Mouse (Mus musculus) liver, postnatal 0 days (tissue): ENCODE data around the gene Lysmd1. TPM values are rescaled to one million over a fixed set of nuclear protein-coding genes. Genes with fewer than 3 reads are reported as not detected.

Source experiments
- ATAC-seq: fragments of 200-750 bp; cut with Nextera tagmentation; 2 replicates; pipeline ENCODE4 v1.8.0; 2017; ENCODE audit warnings: mild to moderate bottlenecking, moderate library complexity
- DNase-seq: peaks from one replicate; pipeline ENCODE4 v3.0.0-alpha.2; 2016
- H3K27ac ChIP-seq: fragments of 300-500 bp; sonication (generic); 2 replicates; pipeline ENCODE4 v1.5.1; 2014; ENCODE audit warnings: antibody characterized with exemption, moderate library complexity, mild to moderate bottlenecking, low read depth
- H3K27me3 ChIP-seq: fragments of 300-500 bp; sonication (generic); 2 replicates; pipeline ENCODE4 v1.6.1; 2014; ENCODE audit warnings: low read length, control low read depth, mixed read lengths; ENCODE audit not compliant: insufficient read depth
- H3K36me3 ChIP-seq: fragments of 300-500 bp; sonication (generic); replicated peaks from 2 replicates; pipeline ENCODE4 v1.6.1; 2014; ENCODE audit warnings: mild to moderate bottlenecking, control low read depth, low read length, moderate library complexity, mixed read lengths; ENCODE audit not compliant: insufficient read depth
- H3K4me1 ChIP-seq: fragments of 300-500 bp; sonication (generic); 2 replicates; pipeline ENCODE4 v1.6.1; 2014; ENCODE audit warnings: antibody characterized with exemption, mild to moderate bottlenecking, control low read depth; ENCODE audit not compliant: insufficient read depth
- H3K4me2 ChIP-seq: fragments of 300-500 bp; sonication (generic); 2 replicates; pipeline ENCODE4 v1.6.1; 2014; ENCODE audit warnings: low read depth, mild to moderate bottlenecking, low read length, moderate library complexity, mixed read lengths
- H3K4me3 ChIP-seq: fragments of 300-500 bp; sonication (generic); 2 replicates; pipeline ENCODE4 v1.5.1; 2014; ENCODE audit warnings: low read depth, low read length
- H3K9ac ChIP-seq: fragments of 300-500 bp; sonication (generic); replicated peaks from 2 replicates; pipeline ENCODE4 v1.6.1; 2014; ENCODE audit warnings: mild to moderate bottlenecking, moderate library complexity
- H3K9me3 ChIP-seq: fragments of 300-500 bp; sonication (generic); 2 replicates; pipeline ENCODE4 v1.6.1; 2016; ENCODE audit warnings: mild to moderate bottlenecking, control low read depth, low read length, mixed read lengths
- CTCF ChIP-seq: sonication (generic); IDR thresholded peaks from 2 replicates; pipeline ENCODE4 v1.5.1; 2016; ENCODE audit warnings: antibody characterized with exemption, low read depth
- EP300 ChIP-seq: IDR thresholded peaks from 2 replicates; pipeline ENCODE4 v1.6.1; 2016; ENCODE audit warnings: antibody characterized with exemption, low read depth, mild to moderate bottlenecking
- WGBS: fragments of 180-500 bp; shearing (Covaris S2); extraction: QIAGEN DNeasy Blood & Tissue Kit; methylation state at CpG from one replicate; pipeline ENCODE4 v1.1.7; 2014; ENCODE audit not compliant: insufficient replicate concordance; 5-methylcytosine and 5-hydroxymethylcytosine counted together
- polyA plus RNA-seq: library from polyadenylated mRNA; unstranded; fragments of >200 nt; fragmentation: Nextera tagmentation; extraction: Ambion mirVana; gene quantifications from 2 replicates; pipeline ENCODE4 v1.2.1, GENCODE M21; 2015

Lysmd1 gene
- polyA plus RNA-seq, 1 experiment from 2014 or later, result 6.7 TPM

DNA sequence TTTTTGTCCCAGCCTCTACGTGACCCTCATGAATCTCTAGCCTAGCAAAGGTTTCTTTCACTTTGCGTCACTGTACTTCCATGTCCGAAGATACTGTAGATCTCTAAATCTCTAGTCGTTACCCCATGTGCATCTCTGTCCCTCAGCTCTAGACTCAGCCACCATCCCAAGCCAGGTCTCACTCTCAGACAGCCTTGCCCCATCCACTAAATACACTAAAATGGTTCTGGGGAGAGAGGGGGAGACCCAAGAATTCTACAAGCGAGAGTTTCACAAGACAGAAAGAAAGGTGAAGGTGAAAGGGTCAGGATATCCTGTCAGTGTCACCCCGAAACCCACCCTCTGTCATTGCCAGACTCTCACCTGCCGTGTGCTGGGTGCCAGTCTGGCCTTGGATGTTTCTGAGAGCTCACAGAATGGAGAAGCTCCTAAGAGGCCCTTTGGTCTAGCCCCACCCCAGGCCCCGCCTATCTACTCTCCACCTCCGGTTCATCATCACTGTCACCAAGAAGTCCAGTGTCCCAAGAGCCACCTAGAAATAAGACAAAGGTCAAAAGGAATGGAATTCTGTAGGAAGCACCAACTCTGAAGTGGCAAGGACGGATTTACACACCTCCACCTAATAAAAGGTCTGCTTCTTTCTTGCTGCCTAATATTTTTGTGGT is 8.2 kb downstream of the Lysmd1 start, which contains the start of gene Tnfaip8l2:
Gene Tnfaip8l2 (minus strand): TSS at position 409 of the 665 bp plus-strand sequence.
- peak within 1 kb of the TSS; percentile 45 for H3K4me3 ChIP-seq
- no peaks in the 10 kb centered on the region for H3K9me3 ChIP-seq
- WGBS, result 48% methylated on average over 10 of the region's 10 CpGs
- H3K4me1 ChIP-seq, result peaks cover 16% of the 10 kb centered on the region
- DNase-seq, result peak; percentile 69
- TF ChIP-seq CTCF (no peak), EP300 (no peak)
- peak; percentile 68 for ATAC-seq
- H3K4me2 ChIP-seq, result peak within 1 kb of the TSS; percentile 60
- H3K27ac ChIP-seq, result peak within 1 kb of the TSS; percentile 86
- H3K9ac ChIP-seq, result peak within 1 kb of the TSS; percentile 54
- H3K36me3 ChIP-seq, result peaks cover 16% of the 10 kb centered on the region; the same call in 1 of the 2 replicates
- H3K27me3 ChIP-seq, result no peaks in the 10 kb centered on the region

DNA sequence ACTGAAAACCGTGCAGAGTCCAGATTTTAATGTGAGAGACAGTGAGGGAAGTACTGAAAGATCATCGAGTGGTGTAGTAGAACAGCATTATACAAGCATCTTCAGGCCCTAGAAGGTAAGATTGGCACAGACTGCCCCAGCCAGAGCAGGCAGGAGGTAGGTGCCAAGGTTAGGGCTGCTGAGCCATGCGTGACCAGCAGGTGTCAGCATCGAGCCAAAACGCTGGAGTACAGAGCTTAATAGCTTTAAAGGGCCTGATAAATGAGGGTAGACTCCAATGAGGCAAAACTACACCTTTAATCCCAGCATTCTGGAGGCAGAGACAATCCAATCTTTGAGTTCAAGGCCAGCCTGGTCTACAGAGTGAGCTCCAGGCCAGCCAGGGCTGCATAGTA is 8.7 kb downstream of the Lysmd1 start:
- Histone ChIP-seq H3K4me1 (peaks cover 16% of the 10 kb centered on the region), H3K9ac (no peak overlapping the region), H3K36me3 (peaks cover 16% of the 10 kb centered on the region; the same call in 1 of the 2 replicates), H3K9me3 (no peaks in the 10 kb centered on the region), H3K27ac (no peak overlapping the region), H3K4me3 (no peak overlapping the region), H3K27me3 (no peaks in the 10 kb centered on the region), H3K4me2 (peak overlapping the region; percentile 60; the same call in 1 of the 2 replicates)
- DNase-seq (peak; percentile 90), ATAC-seq (peak; percentile 84)
- 10% methylated on average over 5 of the region's 5 CpGs for WGBS
- TF ChIP-seq CTCF (peak; percentile 98), EP300 (no peak)

GRCm38 (mm10) chr3:95147924-95148323 is 14.0 kb downstream of the Lysmd1 start:
- WGBS, result 58% methylated on average over 3 of the region's 3 CpGs
- Histone ChIP-seq H3K4me2 (no peak overlapping the region), H3K4me1 (no peaks in the 10 kb centered on the region), H3K36me3 (no peaks in the 10 kb centered on the region), H3K27ac (no peak overlapping the region), H3K4me3 (no peak overlapping the region), H3K27me3 (no peaks in the 10 kb centered on the region), H3K9me3 (no peaks in the 10 kb centered on the region), H3K9ac (no peak overlapping the region)
- TF ChIP-seq EP300, result no peak
- TF ChIP-seq CTCF, result no peak
- no peak for ATAC-seq
- DNase-seq, result no peak

DNA sequence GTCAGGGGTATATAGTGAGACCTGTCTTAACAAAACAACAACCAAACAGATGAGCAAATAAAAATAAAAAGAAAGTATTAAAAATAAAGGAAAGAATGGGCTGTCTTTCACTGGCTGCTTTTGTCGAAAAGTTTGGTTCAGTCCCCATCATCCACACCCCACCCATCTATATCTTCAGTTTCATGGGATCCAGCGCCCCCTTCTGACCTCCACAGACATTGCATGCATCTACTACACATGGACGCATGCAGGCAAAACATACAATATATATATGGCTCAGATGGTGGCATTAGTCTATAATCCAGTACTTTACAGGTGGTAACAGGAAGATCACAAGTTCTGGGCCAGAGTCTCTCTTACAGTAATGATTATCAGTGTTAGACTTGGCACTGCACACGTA is 20.0 kb downstream of the Lysmd1 start:
- Histone ChIP-seq H3K27me3 (no peaks in the 10 kb centered on the region), H3K4me3 (no peak overlapping the region), H3K9me3 (no peaks in the 10 kb centered on the region), H3K36me3 (no peaks in the 10 kb centered on the region), H3K4me2 (no peak overlapping the region), H3K27ac (no peak overlapping the region), H3K4me1 (no peaks in the 10 kb centered on the region), H3K9ac (no peak overlapping the region)
- WGBS, result 36% methylated on average over 4 of the region's 4 CpGs
- DNase-seq (peak; percentile 73), ATAC-seq (no peak)
- peak; percentile 80 for TF ChIP-seq CTCF
- no peak for TF ChIP-seq EP300

DNA sequence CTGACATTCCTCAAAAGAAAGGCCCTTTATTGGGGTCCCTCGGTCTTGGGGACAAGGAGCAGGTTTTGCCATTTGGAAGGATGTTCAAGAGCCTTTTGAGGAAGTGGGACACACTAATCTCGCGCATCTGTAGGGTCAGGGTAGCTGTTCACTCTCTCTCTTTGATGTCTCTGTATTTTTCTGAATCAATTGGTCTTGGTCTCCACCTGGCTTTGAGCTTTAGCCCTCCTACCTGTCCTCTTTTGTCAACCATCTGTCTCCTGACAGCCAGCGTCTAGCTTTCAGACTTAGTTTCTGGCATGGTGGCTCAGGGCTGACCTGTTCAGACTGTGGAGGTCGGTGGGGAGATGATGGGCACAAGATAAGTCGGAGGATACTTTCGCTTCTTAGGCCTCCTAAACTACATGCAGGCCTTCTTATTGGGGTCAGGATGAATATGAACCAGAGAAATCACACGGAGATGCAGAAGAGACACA is 25.7 kb downstream of the Lysmd1 start:
- H3K9me3 ChIP-seq, result no peaks in the 10 kb centered on the region
- H3K27ac ChIP-seq, result no peak overlapping the region
- peak overlapping the region; percentile 63 for H3K4me3 ChIP-seq
- peak overlapping the region; percentile 53 for H3K9ac ChIP-seq
- 16% methylated on average over 8 of the region's 8 CpGs for WGBS
- H3K4me2 ChIP-seq, result peak overlapping the region; percentile 98
- no peak for DNase-seq
- no peaks in the 10 kb centered on the region for H3K36me3 ChIP-seq
- ATAC-seq, result no peak
- no peak for TF ChIP-seq CTCF
- peaks cover 8% of the 10 kb centered on the region; the same call in 1 of the 2 replicates for H3K4me1 ChIP-seq
- peaks cover 32% of the 10 kb centered on the region for H3K27me3 ChIP-seq

GRCm38 (mm10) chr3:95159987-95160963 is 26.4 kb downstream of the Lysmd1 start, which contains the start of gene Sema6c:
Gene Sema6c, plus strand, starts transcription at chr3:95160457.
- under 1% methylated on average over 66 of the region's 66 CpGs for WGBS
- H3K9me3 ChIP-seq, result no peaks in the 10 kb centered on the region
- H3K36me3 ChIP-seq, result no peaks in the 10 kb centered on the region
- peak within 1 kb of the TSS; percentile 53 for H3K9ac ChIP-seq
- DNase-seq (peak; percentile 89), ATAC-seq (peak; percentile 98)
- H3K27me3 ChIP-seq, result peaks cover 32% of the 10 kb centered on the region
- H3K4me2 ChIP-seq, result peak within 1 kb of the TSS; percentile 98
- peak within 1 kb of the TSS; percentile 63 for H3K4me3 ChIP-seq
- H3K27ac ChIP-seq, result no peak within 1 kb of the TSS
- peaks cover 8% of the 10 kb centered on the region; the same call in 1 of the 2 replicates for H3K4me1 ChIP-seq
- TF ChIP-seq EP300, result no peak
- TF ChIP-seq CTCF, result peak; percentile 10; the same call in 1 of the 2 replicates
